Mouse (Mus musculus) limb, embryonic 10.5 days (tissue): ENCODE results near the gene Ylpm1. TPM values are rescaled to one million over a fixed set of nuclear protein-coding genes. Genes with fewer than 3 reads are reported as not detected.
A peak's percentile ranks its signal among the peaks of the same experiment; 100 is the strongest.

ENCODE experiments used
- DNase-seq: peaks from one replicate; pipeline ENCODE4 v3.0.0-alpha.2; 2017; ENCODE audit warnings: low spot score
- H3K27ac ChIP-seq: fragments of 300-500 bp; sonication (generic); 2 replicates; pipeline ENCODE4 v1.5.1; 2016; ENCODE audit warnings: mild to moderate bottlenecking
- H3K27me3 ChIP-seq: fragments of 300-500 bp; sonication (generic); 2 replicates; pipeline ENCODE4 v1.6.1; 2016; ENCODE audit warnings: low read depth, mild to moderate bottlenecking; ENCODE audit not compliant: poor library complexity, severe bottlenecking
- H3K36me3 ChIP-seq: fragments of 300-500 bp; sonication (generic); 2 replicates; pipeline ENCODE4 v1.6.1; 2016; ENCODE audit warnings: mild to moderate bottlenecking, moderate library complexity
- H3K4me1 ChIP-seq: fragments of 300-500 bp; sonication (generic); 2 replicates; pipeline ENCODE4 v1.6.1; 2016
- H3K4me3 ChIP-seq: fragments of 300-500 bp; sonication (generic); 2 replicates; pipeline ENCODE4 v1.5.1; 2016; ENCODE audit warnings: mild to moderate bottlenecking, moderate library complexity
- H3K9me3 ChIP-seq: fragments of 300-500 bp; sonication (generic); replicated peaks from 2 replicates; pipeline ENCODE4 v1.6.1; 2016; ENCODE audit warnings: mild to moderate bottlenecking
- WGBS: fragments of 180-500 bp; shearing (Covaris S2); methylation state at CpG from one replicate; pipeline ENCODE4 v1.1.7; 2016; 5-methylcytosine and 5-hydroxymethylcytosine counted together
- polyA plus RNA-seq: library from polyadenylated mRNA; unstranded; fragments of >200 nt; fragmentation: Nextera tagmentation; extraction: Ambion mirVana; gene quantifications from 2 replicates; pipeline ENCODE4 v1.2.1, GENCODE M21; 2016

Ylpm1 gene
- polyA plus RNA-seq, result 35.8 and 36.6 TPM in 2 replicates

- no peaks in the 10 kb centered on the region for H3K27me3 ChIP-seq
- DNase-seq, result peak; percentile 97
- peak within 1 kb of the TSS; percentile 96 for H3K4me3 ChIP-seq
- WGBS, result under 1% methylated on average over 45 of the region's 45 CpGs
- peak within 1 kb of the TSS; percentile 97 for H3K27ac ChIP-seq
- H3K4me1 ChIP-seq, result peaks cover 24% of the 10 kb centered on the region
- H3K9me3 ChIP-seq, result no peaks in the 10 kb centered on the region
- peaks cover 28% of the 10 kb centered on the region for H3K36me3 ChIP-seq
These were observed at the start of gene Ylpm1 for GRCm38 (mm10) chr12:84996083-84996496. TSS of gene Ylpm1 (plus strand) at chr12:84996321.

GRCm38 (mm10) chr12:84947894-84948583 is 48.1 kb upstream of the Ylpm1 start:
- Histone ChIP-seq H3K36me3 (peaks cover 58% of the 10 kb centered on the region), H3K27me3 (no peaks in the 10 kb centered on the region), H3K27ac (no peak overlapping the region), H3K9me3 (no peaks in the 10 kb centered on the region), H3K4me3 (no peak overlapping the region), H3K4me1 (no peaks in the 10 kb centered on the region)
- no peak for DNase-seq
- WGBS, result 86% methylated on average over 2 of the region's 2 CpGs

GRCm38 (mm10) chr12:84948584-84949285 is 47.4 kb upstream of the Ylpm1 start:
- WGBS, result 93% methylated on average over 6 of the region's 6 CpGs
- H3K4me3 ChIP-seq, result no peak overlapping the region
- H3K4me1 ChIP-seq, result no peaks in the 10 kb centered on the region
- no peak overlapping the region for H3K27ac ChIP-seq
- no peak for DNase-seq
- H3K27me3 ChIP-seq, result no peaks in the 10 kb centered on the region
- H3K9me3 ChIP-seq, result no peaks in the 10 kb centered on the region
- H3K36me3 ChIP-seq, result peaks cover 54% of the 10 kb centered on the region

- Histone ChIP-seq H3K27me3 (no peaks in the 10 kb centered on the region), H3K4me1 (no peaks in the 10 kb centered on the region), H3K36me3 (peaks cover 39% of the 10 kb centered on the region), H3K4me3 (no peak overlapping the region), H3K9me3 (no peaks in the 10 kb centered on the region), H3K27ac (no peak overlapping the region)
- no peak for DNase-seq
- WGBS, result 97% methylated on average over 6 of the region's 6 CpGs
These were observed 45.4 kb upstream of the Ylpm1 start for GRCm38 (mm10) chr12:84950763-84951162.

GRCm38 (mm10) chr12:84951531-84951930 is 44.6 kb upstream of the Ylpm1 start:
- H3K27me3 ChIP-seq, result no peaks in the 10 kb centered on the region
- H3K36me3 ChIP-seq, result peaks cover 42% of the 10 kb centered on the region
- no peaks in the 10 kb centered on the region for H3K9me3 ChIP-seq
- no peaks in the 10 kb centered on the region for H3K4me1 ChIP-seq
- no peak overlapping the region for H3K27ac ChIP-seq
- 80% methylated on average over 8 of the region's 8 CpGs for WGBS
- no peak overlapping the region for H3K4me3 ChIP-seq
- no peak for DNase-seq

- H3K4me3 ChIP-seq, result no peak overlapping the region
- peaks cover 34% of the 10 kb centered on the region for H3K36me3 ChIP-seq
- H3K27me3 ChIP-seq, result no peaks in the 10 kb centered on the region
- H3K4me1 ChIP-seq, result no peaks in the 10 kb centered on the region
- WGBS, result 72% methylated on average over 1 of the region's 1 CpGs
- no peak overlapping the region for H3K27ac ChIP-seq
- H3K9me3 ChIP-seq, result no peaks in the 10 kb centered on the region
- DNase-seq, result no peak
These were observed 43.8 kb upstream of the Ylpm1 start for GRCm38 (mm10) chr12:84952351-84952750.

- peaks cover 20% of the 10 kb centered on the region for H3K36me3 ChIP-seq
- H3K4me1 ChIP-seq, result no peaks in the 10 kb centered on the region
- DNase-seq, result no peak
- H3K4me3 ChIP-seq, result no peak overlapping the region
- no peaks in the 10 kb centered on the region for H3K27me3 ChIP-seq
- H3K27ac ChIP-seq, result no peak overlapping the region
- WGBS, result 95% methylated on average over 3 of the region's 3 CpGs
- H3K9me3 ChIP-seq, result no peaks in the 10 kb centered on the region
These were observed 39.8 kb upstream of the Ylpm1 start for GRCm38 (mm10) chr12:84956317-84956716.

GRCm38 (mm10) chr12:84958794-84959356 is 37.2 kb upstream of the Ylpm1 start:
- no peaks in the 10 kb centered on the region for H3K27me3 ChIP-seq
- no peaks in the 10 kb centered on the region for H3K4me1 ChIP-seq
- H3K4me3 ChIP-seq, result no peak overlapping the region
- no peaks in the 10 kb centered on the region for H3K9me3 ChIP-seq
- H3K36me3 ChIP-seq, result peaks cover 19% of the 10 kb centered on the region
- 88% methylated on average over 1 of the region's 1 CpGs for WGBS
- H3K27ac ChIP-seq, result no peak overlapping the region
- DNase-seq, result no peak

- peaks cover 22% of the 10 kb centered on the region for H3K36me3 ChIP-seq
- no peak overlapping the region for H3K4me3 ChIP-seq
- 85% methylated on average over 7 of the region's 7 CpGs for WGBS
- H3K27ac ChIP-seq, result no peak overlapping the region
- H3K9me3 ChIP-seq, result no peaks in the 10 kb centered on the region
- no peaks in the 10 kb centered on the region for H3K4me1 ChIP-seq
- DNase-seq, result no peak
- no peaks in the 10 kb centered on the region for H3K27me3 ChIP-seq
These were observed 33.5 kb upstream of the Ylpm1 start for GRCm38 (mm10) chr12:84962606-84963005.

- Histone ChIP-seq H3K4me1 (peaks cover 16% of the 10 kb centered on the region), H3K4me3 (peak overlapping the region; percentile 91), H3K9me3 (no peaks in the 10 kb centered on the region), H3K27me3 (no peaks in the 10 kb centered on the region), H3K27ac (no peak overlapping the region), H3K36me3 (peaks cover 23% of the 10 kb centered on the region)
- no peak for DNase-seq
- WGBS, result 84% methylated on average over 16 of the region's 16 CpGs
These were observed 27.1 kb upstream of the Ylpm1 start for GRCm38 (mm10) chr12:84968831-84969655.

- DNase-seq, result peak; percentile 31
- Histone ChIP-seq H3K4me3 (peak overlapping the region; percentile 91), H3K27ac (peak overlapping the region; percentile 85), H3K9me3 (no peaks in the 10 kb centered on the region), H3K36me3 (peaks cover 27% of the 10 kb centered on the region), H3K27me3 (no peaks in the 10 kb centered on the region), H3K4me1 (peaks cover 16% of the 10 kb centered on the region)
- 33% methylated on average over 15 of the region's 15 CpGs for WGBS
These were observed 26.3 kb upstream of the Ylpm1 start for GRCm38 (mm10) chr12:84969656-84970427.
